Mouse (Mus musculus): ENCODE measurements at regions not wholly inside any gene's neighbourhood (a gene's known extent, or its start where the extent isn't known, plus 50 kb on each side); places are given as distances from the start of the nearest gene placed in this dataset.

DNA sequence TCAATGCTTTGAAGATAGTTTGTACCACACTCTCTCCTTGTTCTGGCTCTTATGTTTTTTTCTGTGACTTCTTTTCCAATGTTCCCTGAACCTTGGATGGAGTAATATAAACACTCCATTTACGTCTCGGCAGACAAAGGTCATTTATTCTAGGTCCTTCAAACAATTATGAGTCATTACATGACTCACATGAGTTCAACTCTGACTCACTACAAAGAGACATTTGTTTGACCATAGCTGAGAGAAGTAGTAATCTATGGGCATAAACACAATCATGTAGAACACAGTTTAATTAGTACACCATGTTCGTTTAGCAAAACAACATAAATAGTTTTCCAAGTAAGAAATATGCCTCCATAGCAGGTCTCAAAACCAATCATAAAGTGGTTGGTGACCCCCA lies 59.6 kb upstream of the Hmgcll1 start:
- in situ Hi-C loops (cut with MboI, MseI) = loop anchor here (5.0 kb wide), 1 partner anchor 53 kb away; no protein-coding TSS in a partner anchor

DNA sequence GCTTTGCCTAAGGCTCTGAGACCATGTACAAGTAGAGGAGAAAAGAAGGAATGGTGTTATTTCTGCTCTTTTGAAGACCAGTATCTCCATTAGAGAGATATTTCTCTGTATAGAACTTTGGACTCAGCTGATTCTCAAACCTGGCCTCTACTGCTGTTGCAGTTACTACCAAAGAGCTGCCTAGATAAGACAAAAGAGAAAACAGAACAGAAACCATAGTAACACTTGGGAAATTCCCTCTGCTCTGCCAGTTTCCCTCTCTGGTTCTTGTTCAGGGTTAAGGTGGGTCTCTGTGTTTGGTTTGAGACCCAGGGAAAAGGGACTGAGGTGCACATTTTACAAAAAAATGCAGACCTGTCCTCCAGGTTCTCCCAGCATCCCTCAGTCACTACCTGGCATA lies 58.3 kb upstream of the Hmgcll1 start:
- in situ Hi-C loops (cut with MboI, MseI) = loop anchor here (5.0 kb wide), 1 partner anchor 54 kb away; no protein-coding TSS in a partner anchor

DNA sequence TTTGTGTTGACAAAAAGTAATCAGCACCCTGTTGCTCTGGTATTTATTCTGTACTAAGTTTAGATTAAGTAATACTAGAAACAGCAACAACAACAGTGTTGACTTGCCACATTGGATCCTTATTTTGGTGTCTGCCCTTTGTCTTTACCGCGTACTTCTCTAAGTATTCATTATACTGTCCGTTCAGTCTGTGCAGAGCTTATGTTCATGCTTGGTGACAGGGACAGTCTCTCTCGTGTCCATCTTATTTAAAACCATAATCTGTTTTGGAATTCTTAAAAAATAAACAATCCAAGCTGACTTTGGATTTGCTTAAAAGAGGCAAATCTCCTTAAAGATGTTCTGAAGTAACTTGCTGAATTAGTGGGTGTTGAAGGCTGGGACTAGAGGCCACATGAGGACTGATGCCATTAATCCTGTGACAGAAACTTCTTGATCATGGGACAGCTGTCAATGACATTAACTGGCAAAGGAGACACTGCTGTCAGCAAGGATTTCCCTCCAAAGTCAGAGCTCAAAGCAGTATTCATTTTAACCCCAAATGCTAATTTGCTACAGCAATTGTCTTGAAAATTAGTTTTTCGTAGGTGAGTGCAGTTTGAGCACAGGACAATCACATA lies 55.8 kb upstream of the Hmgcll1 start:
- in situ Hi-C loops (cut with MboI, MseI) = loop anchor here (5.0 kb wide), 1 partner anchor 57 kb away; no protein-coding TSS in a partner anchor

DNA sequence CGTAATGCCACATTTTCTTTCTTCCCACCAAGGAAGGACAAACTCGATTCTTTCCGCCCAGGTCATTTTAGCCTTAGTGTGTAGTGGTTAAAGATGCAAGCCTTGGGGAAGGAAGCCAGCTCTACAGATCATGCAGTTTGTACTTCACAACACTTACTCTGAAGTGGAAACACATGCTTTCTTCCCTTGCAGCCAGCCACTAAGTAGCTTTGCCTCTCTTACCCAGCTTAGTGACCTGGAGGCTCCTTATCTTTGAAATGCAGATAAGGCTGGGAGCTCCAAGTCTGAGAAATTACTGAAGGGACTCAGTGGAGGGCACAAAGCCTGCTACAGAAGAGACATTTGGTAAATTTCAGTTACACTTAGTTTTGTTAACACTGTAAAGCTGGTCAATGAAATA lies 54.9 kb upstream of the Hmgcll1 start:
- in situ Hi-C loops (cut with MboI, MseI) = loop anchor here (5.0 kb wide), 1 partner anchor 57 kb away; no protein-coding TSS in a partner anchor

DNA sequence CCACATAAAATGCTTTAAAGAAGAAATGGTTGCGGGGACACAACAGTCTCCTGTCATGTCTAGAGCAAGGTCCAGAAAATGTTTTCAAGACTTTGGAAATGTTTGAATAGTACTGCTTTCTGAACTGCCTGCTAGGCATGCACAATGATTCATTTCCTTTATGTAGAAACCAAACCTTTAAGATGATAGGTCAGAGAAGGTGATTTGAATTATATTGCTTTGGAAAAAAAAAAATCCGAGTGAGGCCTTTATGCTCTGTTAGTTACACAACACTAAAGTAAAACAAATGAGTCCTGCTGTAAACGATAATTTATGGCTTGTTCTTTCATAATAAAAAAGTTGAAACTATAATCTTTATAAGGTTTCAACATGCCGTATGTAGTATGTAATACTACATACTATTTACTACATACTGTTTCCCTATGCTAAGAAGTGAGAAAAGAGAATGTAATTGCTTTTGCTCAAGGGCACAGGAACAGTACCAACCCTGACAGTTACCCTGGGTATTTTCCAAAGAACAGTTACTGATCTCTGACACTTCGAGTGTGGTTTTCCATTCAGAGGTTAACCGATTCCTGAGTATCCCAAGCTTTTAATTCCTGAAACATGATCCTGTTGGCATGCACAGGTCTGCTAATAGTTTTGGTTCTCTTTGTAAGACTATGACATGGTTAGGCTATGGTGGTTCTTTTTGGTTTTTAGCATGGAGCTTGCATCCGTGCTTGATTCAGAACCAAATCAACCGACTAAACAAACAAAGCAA lies 53.9 kb upstream of the Hmgcll1 start:
- in situ Hi-C loops (cut with MboI, MseI) = no loop called here

Measured in T-helper 1 cell (primary cell).